In the genomic region with DNA sequence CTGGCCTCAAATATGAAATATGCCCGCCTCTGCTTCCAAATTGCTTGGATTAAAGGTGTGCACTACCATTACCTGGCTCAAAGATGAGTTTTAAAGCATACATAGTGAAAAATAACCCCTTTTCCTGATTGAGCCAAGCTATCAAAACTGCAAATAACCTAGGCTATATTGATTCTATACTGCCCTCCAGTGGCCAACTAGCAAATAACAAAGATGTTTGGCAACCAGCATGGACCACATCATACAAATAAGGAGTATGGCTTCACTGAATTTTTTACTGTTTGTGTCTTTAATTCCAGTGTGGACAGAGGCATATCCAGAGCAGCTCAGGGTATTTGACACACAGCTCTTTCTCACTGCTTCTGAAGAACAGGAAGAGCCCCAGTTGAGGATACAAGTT, we compare ENCODE assay signal across 9 mouse cellular contexts. TPM values are rescaled to one million over a fixed set of nuclear protein-coding genes. Genes with fewer than 3 reads are reported as not detected.
DNase-seq lines count a peak whose midpoint lies in the region; ATAC-seq and TF ChIP-seq lines count a peak whose summit lies in the region.
"Had no signal": no experiment of that assay in that cellular context is flagged by ENCODE, and none has a peak within 500 bp of the region (broad histone marks: within the 10 kb centered on the region; RNA-seq: fewer than 3 reads in every experiment).

No protein-coding gene starts in this region.

- peak; percentile 82 for DNase-seq in hindbrain, embryonic 14.5 days (ENCODE audit: low spot score)
- peak; percentile 69 for DNase-seq in c-Kit-positive CD71-positive TER-119-positive erythroid progenitor cells, embryonic 14.5 days (ENCODE audit: low spot score)
- DNase-seq in heart, postnatal 36 days, result peak; percentile 30 to 49
- peak; percentile 20 to 56 for DNase-seq in left cerebral cortex, postnatal 10 days (ENCODE audit: extremely low spot score in 1 of 2, low spot score in 2 of 2)
- DNase-seq in midbrain, embryonic 11.5 days (ENCODE audit: low spot score, missing footprints), result peak; percentile 92
- peak; percentile 12 for DNase-seq in yolk sac, embryonic 10.5 days (ENCODE audit: low spot score)

- no peaks in the 10 kb centered on the region for H3K9me3 ChIP-seq in hindbrain, embryonic 14.5 days (ENCODE audit: control insufficient read depth, low read length)
- no peaks in the 10 kb centered on the region for H3K9me3 ChIP-seq in hindbrain, embryonic 13.5 days
- no peaks in the 10 kb centered on the region for H3K9me3 ChIP-seq in ES-Bruce4 (replicated peaks; ENCODE audit: control insufficient read depth, insufficient read depth, low read length, poor library complexity, severe bottlenecking)
- no peaks in the 10 kb centered on the region for H3K9me3 ChIP-seq in midbrain, embryonic 11.5 days (ENCODE audit: control insufficient read depth, low read length)
- H3K9me3 ChIP-seq: embryonic facial prominence, embryonic 12.5 days had no signal

- H3K4me3 ChIP-seq in hindbrain, embryonic 14.5 days (replicated peaks; ENCODE audit: low read length), result no peak overlapping the region
- no peak overlapping the region for H3K4me3 ChIP-seq in hindbrain, embryonic 13.5 days
- H3K4me3 ChIP-seq in ES-Bruce4 (ENCODE audit: low read depth, low read length), result no peak overlapping the region
- H3K4me3 ChIP-seq in midbrain, embryonic 11.5 days (ENCODE audit: low read depth, low read length), result no peak overlapping the region
- H3K4me3 ChIP-seq: embryonic facial prominence, embryonic 12.5 days had no signal

- H3K9ac ChIP-seq in hindbrain, embryonic 14.5 days, result no peak overlapping the region
- H3K9ac ChIP-seq in hindbrain, embryonic 13.5 days, result no peak overlapping the region
- H3K9ac ChIP-seq in ES-Bruce4 (ENCODE audit: low read depth, poor library complexity, severe bottlenecking), result no peak overlapping the region
- H3K9ac ChIP-seq in midbrain, embryonic 11.5 days (ENCODE audit: low read length), result no peak overlapping the region
- H3K9ac ChIP-seq: embryonic facial prominence, embryonic 12.5 days had no signal

- TF ChIP-seq EP300 in ES-Bruce4 (IDR thresholded peaks at IDR 0.05; ENCODE audit: insufficient read depth, low read depth, low read length), result no peak

- no peaks in the 10 kb centered on the region for H3K4me1 ChIP-seq in hindbrain, embryonic 14.5 days (replicated peaks; ENCODE audit: control insufficient read depth, insufficient read depth, low read length)
- H3K4me1 ChIP-seq in hindbrain, embryonic 13.5 days (replicated peaks), result no peaks in the 10 kb centered on the region
- H3K4me1 ChIP-seq in ES-Bruce4 (ENCODE audit: control insufficient read depth, insufficient read depth, low read length), result no peaks in the 10 kb centered on the region
- H3K4me1 ChIP-seq in midbrain, embryonic 11.5 days (ENCODE audit: control insufficient read depth, insufficient read depth, low read length), result no peaks in the 10 kb centered on the region
- H3K4me1 ChIP-seq: embryonic facial prominence, embryonic 12.5 days had no signal

- TF ChIP-seq POLR2A in ES-Bruce4 (IDR thresholded peaks at IDR 0.05; ENCODE audit: insufficient read depth, low read length), result no peak

- ATAC-seq in hindbrain, embryonic 14.5 days (ENCODE audit: low FRiP score), result no peak
- ATAC-seq in hindbrain, embryonic 13.5 days (ENCODE audit: low FRiP score), result no peak
- no peak; the same call in 1 of the 2 replicates for ATAC-seq in midbrain, embryonic 11.5 days (ENCODE audit: low FRiP score)

- H3K27me3 ChIP-seq in hindbrain, embryonic 14.5 days (ENCODE audit: control insufficient read depth, insufficient read depth, low read length), result no peaks in the 10 kb centered on the region
- no peaks in the 10 kb centered on the region for H3K27me3 ChIP-seq in hindbrain, embryonic 13.5 days
- no peaks in the 10 kb centered on the region for H3K27me3 ChIP-seq in ES-Bruce4 (ENCODE audit: control insufficient read depth, insufficient read depth, low read length, poor library complexity, severe bottlenecking)
- no peaks in the 10 kb centered on the region for H3K27me3 ChIP-seq in midbrain, embryonic 11.5 days (ENCODE audit: control insufficient read depth, insufficient read depth, low read length)
- H3K27me3 ChIP-seq: embryonic facial prominence, embryonic 12.5 days had no signal

- H3K27ac ChIP-seq in hindbrain, embryonic 14.5 days, result no peak overlapping the region
- H3K27ac ChIP-seq in hindbrain, embryonic 13.5 days, result no peak overlapping the region
- H3K27ac ChIP-seq in ES-Bruce4 (ENCODE audit: insufficient read depth, low read length), result no peak overlapping the region
- no peak overlapping the region for H3K27ac ChIP-seq in midbrain, embryonic 11.5 days (ENCODE audit: low read depth, low read length)
- H3K27ac ChIP-seq: embryonic facial prominence, embryonic 12.5 days had no signal

- no peak overlapping the region for H3K4me2 ChIP-seq in hindbrain, embryonic 14.5 days (replicated peaks)
- no peak overlapping the region for H3K4me2 ChIP-seq in hindbrain, embryonic 13.5 days
- H3K4me2 ChIP-seq in midbrain, embryonic 11.5 days, result no peak overlapping the region
- H3K4me2 ChIP-seq: embryonic facial prominence, embryonic 12.5 days had no signal

- no peaks in the 10 kb centered on the region for H3K36me3 ChIP-seq in hindbrain, embryonic 14.5 days (replicated peaks; ENCODE audit: control insufficient read depth, insufficient read depth)
- no peaks in the 10 kb centered on the region for H3K36me3 ChIP-seq in hindbrain, embryonic 13.5 days
- no peaks in the 10 kb centered on the region for H3K36me3 ChIP-seq in ES-Bruce4 (ENCODE audit: control insufficient read depth, insufficient read depth, low read length, poor library complexity, severe bottlenecking)
- H3K36me3 ChIP-seq in midbrain, embryonic 11.5 days (ENCODE audit: control insufficient read depth, insufficient read depth, low read length), result no peaks in the 10 kb centered on the region
- H3K36me3 ChIP-seq: embryonic facial prominence, embryonic 12.5 days had no signal

- 0% methylated on average over 1 of the region's 1 CpGs for WGBS in hindbrain, embryonic 14.5 days
- WGBS in hindbrain, embryonic 13.5 days, result 0% methylated on average over 1 of the region's 1 CpGs
- WGBS in midbrain, embryonic 11.5 days, result 7% methylated on average over 1 of the region's 1 CpGs

- peak; percentile 15 for TF ChIP-seq CTCF in ES-Bruce4 (IDR thresholded peaks at IDR 0.05; ENCODE audit: low read depth, low read length)

- intact Hi-C loops in heart, postnatal 36 days (cut with DNase I), result loop anchor here (5.0 kb wide), 1 partner anchor 96 kb away; no protein-coding TSS in a partner anchor
- intact Hi-C loops in left cerebral cortex, postnatal 10 days (cut with DNase I), result loop anchor here (5.0 kb wide), 1 partner anchor 136 kb away; no protein-coding TSS in a partner anchor

RNA-seq across cellular contexts. Expression of a gene that starts 7.0 kb away (rescaled TPM):
- polyA plus RNA-seq in hindbrain, embryonic 14.5 days (2014; fragmentation: Nextera tagmentation; extraction: Ambion mirVana), result 0.93 and 1.5 TPM in 2 replicates
- 0.52 and 0.90 TPM in 2 replicates for polyA plus RNA-seq in hindbrain, embryonic 13.5 days (2015; fragmentation: Nextera tagmentation; extraction: Ambion mirVana)
- 5.3 and 7.6 TPM in 2 replicates for polyA plus RNA-seq in ES-Bruce4 (2011; ENCODE audit: insufficient read depth, insufficient read length, low read depth, missing spikeins)
- total RNA-seq in heart, postnatal 36 days (2021), result 1 to 10 TPM; 1.5 to 5.1 TPM
- 1 to 10 TPM; 6.0 to 7.4 TPM for total RNA-seq in left cerebral cortex, postnatal 10 days (2021)
- polyA plus RNA-seq in midbrain, embryonic 11.5 days (2014; fragmentation: Nextera tagmentation; extraction: Ambion mirVana), result 0.15 and 0.25 TPM in 2 replicates

RNA-seq across cellular contexts. Expression of a gene that starts 26.6 kb away (rescaled TPM):
- 0.31 and 0.33 TPM in 2 replicates for polyA plus RNA-seq in hindbrain, embryonic 14.5 days (2014; fragmentation: Nextera tagmentation; extraction: Ambion mirVana)
- 0.22 and 0.32 TPM in 2 replicates for polyA plus RNA-seq in hindbrain, embryonic 13.5 days (2015; fragmentation: Nextera tagmentation; extraction: Ambion mirVana)
- not detected in 2 replicates for polyA plus RNA-seq in ES-Bruce4 (2011; ENCODE audit: insufficient read depth, insufficient read length, low read depth, missing spikeins)
- 1 to 10 TPM; 1.2 to 1.7 TPM for total RNA-seq in heart, postnatal 36 days (2021)
- under 1 TPM; 0.06 to 0.24 TPM for total RNA-seq in left cerebral cortex, postnatal 10 days (2021)
- 0.33 and 0.37 TPM in 2 replicates for polyA plus RNA-seq in midbrain, embryonic 11.5 days (2014; fragmentation: Nextera tagmentation; extraction: Ambion mirVana)

Comparison
In these comparisons a context has a peak if more than half of its experiments do, and no peak if none do; other contexts are left out.
1. DNase-seq: peak in every context shown above with its lines; median percentile 92 in midbrain, embryonic 11.5 days; 82 in hindbrain, embryonic 14.5 days; 69 in c-Kit-positive CD71-positive TER-119-positive erythroid progenitor cells, embryonic 14.5 days; 40 in heart, postnatal 36 days; 38 in left cerebral cortex, postnatal 10 days; 12 in yolk sac, embryonic 10.5 days.